Mouse (Mus musculus) midbrain, embryonic 16.5 days (tissue): ENCODE data around the gene AI481877. TPM values are rescaled to one million over a fixed set of nuclear protein-coding genes. Genes with fewer than 3 reads are reported as not detected.

Experiments
- ATAC-seq: fragments of 200-750 bp; cut with Nextera tagmentation; 2 replicates; pipeline ENCODE4 v1.8.0; 2017; ENCODE audit warnings: moderate TSS enrichment
- H3K27ac ChIP-seq: fragments of 300-500 bp; sonication (generic); 2 replicates; pipeline ENCODE4 v1.5.1; 2014; ENCODE audit warnings: mild to moderate bottlenecking, low read length, mixed read lengths
- H3K27me3 ChIP-seq: fragments of 300-500 bp; sonication (generic); 2 replicates; pipeline ENCODE4 v1.6.1; 2014; ENCODE audit warnings: low read depth, low read length, mixed read lengths; ENCODE audit not compliant: control insufficient read depth, insufficient read depth
- H3K36me3 ChIP-seq: fragments of 300-500 bp; sonication (generic); 2 replicates; pipeline ENCODE4 v1.6.1; 2014; ENCODE audit warnings: mild to moderate bottlenecking, low read length, moderate library complexity, mixed read lengths; ENCODE audit not compliant: control insufficient read depth, insufficient read depth
- H3K4me1 ChIP-seq: fragments of 300-500 bp; sonication (generic); 2 replicates; pipeline ENCODE4 v1.6.1; 2014; ENCODE audit warnings: mild to moderate bottlenecking, low read length, mixed read lengths; ENCODE audit not compliant: control insufficient read depth, insufficient read depth
- H3K4me2 ChIP-seq: fragments of 300-500 bp; sonication (generic); 2 replicates; pipeline ENCODE4 v1.6.1; 2014; ENCODE audit warnings: mild to moderate bottlenecking, low read length, mixed read lengths
- H3K4me3 ChIP-seq: fragments of 300-500 bp; sonication (generic); 2 replicates; pipeline ENCODE4 v1.5.1; 2014; ENCODE audit warnings: low read depth, mild to moderate bottlenecking, low read length, moderate library complexity, mixed read lengths
- H3K9ac ChIP-seq: fragments of 300-500 bp; sonication (generic); 2 replicates; pipeline ENCODE4 v1.6.1; 2014; ENCODE audit warnings: low read depth, low read length, mixed read lengths
- H3K9me3 ChIP-seq: fragments of 300-500 bp; sonication (generic); replicated peaks from 2 replicates; pipeline ENCODE4 v1.6.1; 2014; ENCODE audit warnings: mild to moderate bottlenecking, low read length, mixed read lengths; ENCODE audit not compliant: control insufficient read depth, poor library complexity, severe bottlenecking
- WGBS: fragments of 180-500 bp; shearing (Covaris S2); extraction: QIAGEN DNeasy Blood & Tissue Kit; methylation state at CpG from one replicate; pipeline ENCODE4 v1.1.7; 2014; 5-methylcytosine and 5-hydroxymethylcytosine counted together
- polyA plus RNA-seq: library from polyadenylated mRNA; unstranded; fragments of >200 nt; fragmentation: Nextera tagmentation; extraction: Ambion mirVana; gene quantifications from 2 replicates; pipeline ENCODE4 v1.2.1, GENCODE M21; 2015

Gene AI481877
- polyA plus RNA-seq, 1 experiment from 2014 or later: not detected

DNA sequence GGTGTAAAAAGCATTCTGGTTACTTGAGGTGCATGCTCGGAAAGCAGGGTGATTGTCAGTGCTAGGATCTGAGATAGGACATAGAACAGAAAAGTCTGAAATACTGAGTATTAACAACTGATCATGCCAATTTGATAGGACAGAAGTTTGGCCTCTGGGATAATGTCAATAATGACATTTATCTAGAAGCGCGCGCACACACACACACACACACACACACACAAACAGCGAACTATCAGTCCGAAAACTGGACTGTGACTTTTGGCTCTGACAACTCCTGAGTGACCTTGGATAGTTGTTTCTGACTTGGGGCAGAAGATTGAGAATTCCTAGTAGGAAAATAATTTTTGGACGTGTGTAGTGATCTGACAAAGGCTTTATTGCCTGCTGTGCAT lies 135.0 kb downstream of the AI481877 start:
- peaks cover 32% of the 10 kb centered on the region for H3K4me1 ChIP-seq
- H3K9ac ChIP-seq: peak overlapping the region; percentile 89
- H3K27ac ChIP-seq: no peak overlapping the region
- no peaks in the 10 kb centered on the region for H3K36me3 ChIP-seq
- no peaks in the 10 kb centered on the region; the same call in 1 of the 2 replicates for H3K27me3 ChIP-seq
- H3K4me2 ChIP-seq: peak overlapping the region; percentile 69
- no peak for ATAC-seq
- peak overlapping the region; percentile 56 for H3K4me3 ChIP-seq
- no peaks in the 10 kb centered on the region for H3K9me3 ChIP-seq
- WGBS: 42% methylated on average over 7 of the region's 7 CpGs

DNA sequence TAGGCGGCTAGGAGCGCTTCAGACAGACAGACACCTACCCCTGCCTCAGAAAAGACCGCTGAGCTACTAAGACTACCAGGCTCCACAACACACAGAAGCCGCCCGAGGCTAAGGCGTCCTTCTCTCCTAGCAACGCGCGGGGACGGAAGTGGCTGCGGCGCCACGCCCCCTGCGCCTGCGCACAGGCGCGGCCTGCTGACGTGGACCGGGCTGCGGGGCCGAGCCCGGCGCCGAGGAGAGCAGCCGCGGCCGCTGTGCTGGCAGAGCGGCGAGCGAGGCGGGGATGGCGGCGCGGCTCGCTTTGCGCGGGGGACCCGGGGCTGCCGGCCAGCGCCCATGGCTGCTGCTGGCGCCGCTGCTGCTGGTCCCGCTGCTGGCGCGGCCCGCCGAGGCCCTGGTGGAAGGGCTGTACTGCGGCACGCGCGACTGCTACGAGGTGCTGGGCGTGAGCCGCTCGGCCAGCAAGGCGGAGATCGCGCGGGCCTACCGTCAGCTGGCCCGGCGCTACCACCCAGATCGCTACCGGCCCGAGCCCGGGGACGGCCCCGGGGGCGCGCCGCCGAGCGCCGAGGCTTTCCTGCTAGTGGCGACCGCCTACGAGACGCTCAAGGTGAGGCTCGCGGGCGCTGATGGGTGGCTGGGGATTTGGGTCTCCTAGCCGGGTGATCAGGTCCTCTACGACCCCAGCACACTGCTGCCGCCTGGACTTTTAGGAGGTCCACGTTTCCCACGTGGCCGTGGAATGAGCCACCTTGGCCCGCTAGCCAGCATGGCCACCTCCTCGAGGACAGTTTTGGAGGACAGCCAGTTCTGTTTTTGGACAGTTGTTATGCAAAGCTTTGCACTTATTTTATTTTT lies 135.6 kb downstream of the AI481877 start, which contains the start of gene Gm20503:
TSS of gene Gm20503 (plus strand) at position 263 of the 858 bp plus-strand sequence.
- under 1% methylated on average over 86 of the region's 89 CpGs for WGBS

DNA sequence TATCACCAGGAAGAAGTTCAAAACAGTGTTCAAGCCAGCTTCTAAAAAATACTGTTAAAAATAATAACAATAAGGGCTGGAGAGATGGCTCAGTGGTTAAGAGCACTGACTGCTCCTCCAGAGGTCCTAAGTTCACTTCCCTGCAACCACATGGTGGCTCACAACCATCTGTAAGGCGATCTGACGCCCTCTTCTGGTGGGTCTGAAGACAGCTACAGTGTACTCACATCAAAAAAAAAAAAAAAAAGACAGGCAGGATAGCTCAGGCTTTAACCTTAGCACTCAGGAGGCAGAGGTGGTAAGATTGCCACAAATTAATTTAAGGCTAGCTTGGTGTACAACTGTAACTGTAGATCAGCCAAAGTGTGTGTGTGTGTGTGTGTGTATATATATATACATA lies 138.2 kb downstream of the AI481877 start:
- WGBS: 0% methylated on average over 2 of the region's 2 CpGs
- Histone ChIP-seq H3K36me3 (no peaks in the 10 kb centered on the region), H3K9ac (no peak overlapping the region), H3K27me3 (no peaks in the 10 kb centered on the region; the same call in 1 of the 2 replicates), H3K9me3 (no peaks in the 10 kb centered on the region), H3K4me2 (no peak overlapping the region), H3K4me1 (peaks cover 21% of the 10 kb centered on the region), H3K27ac (no peak overlapping the region), H3K4me3 (no peak overlapping the region)
- no peak for ATAC-seq

More for the DNA sequence above, 135.6 kb downstream of the AI481877 start, which contains the start of gene Gm20503:
- Histone ChIP-seq H3K36me3 (no peaks in the 10 kb centered on the region), H3K9me3 (no peaks in the 10 kb centered on the region), H3K4me2 (peak within 1 kb of the TSS; percentile 69), H3K9ac (peak within 1 kb of the TSS; percentile 89), H3K4me1 (peaks cover 32% of the 10 kb centered on the region), H3K4me3 (peak within 1 kb of the TSS; percentile 56), H3K27me3 (no peaks in the 10 kb centered on the region; the same call in 1 of the 2 replicates), H3K27ac (peak within 1 kb of the TSS; percentile 86)
- peak; percentile 99 for ATAC-seq

DNA sequence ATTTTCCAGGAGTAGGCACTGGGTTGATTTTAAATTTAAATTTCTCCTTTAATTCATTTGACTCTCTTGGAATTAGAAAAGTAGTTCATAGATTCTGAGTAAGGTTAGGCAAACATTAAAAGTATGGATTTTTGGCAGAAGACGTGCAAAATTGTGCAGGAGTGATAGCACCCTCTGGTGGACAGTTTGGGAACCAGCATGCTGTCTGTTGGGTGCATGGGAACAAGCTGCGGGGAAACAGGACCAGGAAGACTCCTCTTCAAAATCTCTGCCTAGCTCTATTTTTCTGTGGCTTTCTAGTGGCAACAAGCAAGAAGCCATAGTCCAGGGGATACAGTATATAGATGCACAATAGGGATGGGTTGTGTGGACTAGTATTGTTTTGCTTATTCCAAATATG lies 139.1 kb downstream of the AI481877 start:
- no peak overlapping the region for H3K9ac ChIP-seq
- H3K27me3 ChIP-seq: no peaks in the 10 kb centered on the region; the same call in 1 of the 2 replicates
- no peak overlapping the region for H3K27ac ChIP-seq
- H3K4me3 ChIP-seq: no peak overlapping the region
- no peaks in the 10 kb centered on the region for H3K36me3 ChIP-seq
- 4% methylated on average over 2 of the region's 2 CpGs for WGBS
- H3K4me2 ChIP-seq: no peak overlapping the region
- H3K4me1 ChIP-seq: peaks cover 14% of the 10 kb centered on the region
- no peaks in the 10 kb centered on the region for H3K9me3 ChIP-seq
- ATAC-seq: no peak

GRCm38 (mm10) chr4:58998688-58999087 lies 140.1 kb downstream of the AI481877 start:
- Histone ChIP-seq H3K4me1 (peaks cover 4% of the 10 kb centered on the region), H3K9me3 (no peaks in the 10 kb centered on the region), H3K36me3 (no peaks in the 10 kb centered on the region), H3K27me3 (no peaks in the 10 kb centered on the region), H3K9ac (no peak overlapping the region), H3K4me2 (no peak overlapping the region), H3K27ac (no peak overlapping the region), H3K4me3 (no peak overlapping the region)
- WGBS: 96% methylated on average over 1 of the region's 1 CpGs
- no peak for ATAC-seq

DNA sequence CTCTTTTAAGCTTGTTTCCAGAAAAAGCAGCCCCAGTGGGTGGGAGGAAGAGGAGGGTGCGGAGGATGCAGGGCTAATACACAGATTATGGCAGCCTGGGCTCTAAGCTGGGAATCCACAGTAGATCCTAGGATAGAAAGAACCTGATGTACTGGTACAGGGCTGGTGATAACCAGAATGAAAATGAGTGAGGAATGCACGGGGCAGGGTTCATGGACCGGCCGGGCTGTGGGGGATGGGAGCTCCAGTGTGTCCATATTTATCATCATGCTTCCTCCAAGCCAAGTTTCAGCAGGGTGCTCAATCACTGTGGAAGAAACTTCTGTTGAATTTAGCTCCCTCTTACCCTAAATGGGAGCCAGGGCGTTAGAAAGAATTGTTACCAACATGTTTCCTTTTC lies 141.7 kb downstream of the AI481877 start:
- Histone ChIP-seq H3K4me2 (no peak overlapping the region), H3K4me3 (no peak overlapping the region), H3K36me3 (no peaks in the 10 kb centered on the region), H3K27ac (no peak overlapping the region), H3K27me3 (no peaks in the 10 kb centered on the region), H3K9ac (no peak overlapping the region), H3K4me1 (no peaks in the 10 kb centered on the region), H3K9me3 (no peaks in the 10 kb centered on the region)
- no peak for ATAC-seq
- 81% methylated on average over 5 of the region's 5 CpGs for WGBS

DNA sequence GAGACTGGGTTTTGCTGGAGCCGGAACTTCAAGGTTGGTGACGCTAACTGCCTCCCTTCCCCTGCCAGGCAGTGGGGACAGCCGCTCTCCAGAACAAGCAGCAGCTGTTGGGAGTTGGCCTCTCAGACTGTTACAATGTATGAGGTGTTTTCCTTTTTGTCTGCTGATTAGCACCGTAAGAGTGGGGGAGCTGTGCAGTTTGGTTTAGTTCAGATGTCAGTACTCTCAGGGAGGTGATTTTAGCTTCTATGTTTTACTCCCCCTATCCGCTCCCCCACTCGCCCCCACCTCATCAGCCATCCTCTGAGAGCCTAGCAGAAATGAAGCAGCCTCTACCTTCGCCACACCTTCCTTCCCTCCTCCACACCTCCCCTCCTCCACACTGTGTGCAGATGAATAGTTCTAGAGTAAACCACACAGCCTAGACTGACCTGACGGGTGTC lies 143.5 kb downstream of the AI481877 start:
- no peaks in the 10 kb centered on the region for H3K4me1 ChIP-seq
- no peaks in the 10 kb centered on the region for H3K36me3 ChIP-seq
- no peaks in the 10 kb centered on the region for H3K27me3 ChIP-seq
- no peak overlapping the region for H3K4me3 ChIP-seq
- WGBS: 77% methylated on average over 8 of the region's 8 CpGs
- ATAC-seq: no peak
- H3K9ac ChIP-seq: no peak overlapping the region
- no peaks in the 10 kb centered on the region for H3K9me3 ChIP-seq
- H3K27ac ChIP-seq: no peak overlapping the region
- no peak overlapping the region for H3K4me2 ChIP-seq

- Histone ChIP-seq H3K4me2 (no peak within 1 kb of the TSS), H3K9me3 (no peaks in the 10 kb centered on the region), H3K9ac (no peak within 1 kb of the TSS), H3K4me1 (no peaks in the 10 kb centered on the region), H3K4me3 (no peak within 1 kb of the TSS), H3K27ac (no peak within 1 kb of the TSS), H3K27me3 (no peaks in the 10 kb centered on the region), H3K36me3 (no peaks in the 10 kb centered on the region)
- no peak for ATAC-seq
- 88% methylated on average over 4 of the region's 4 CpGs for WGBS
Measured at GRCm38 (mm10) chr4:58994762-58995161, 144.0 kb downstream of the AI481877 start, which contains the start of gene Dnajc25. Dnajc25 (plus strand) TSS chr4:58995062.
